7 mouse cellular contexts compared by ENCODE assay signal in the genomic region with DNA sequence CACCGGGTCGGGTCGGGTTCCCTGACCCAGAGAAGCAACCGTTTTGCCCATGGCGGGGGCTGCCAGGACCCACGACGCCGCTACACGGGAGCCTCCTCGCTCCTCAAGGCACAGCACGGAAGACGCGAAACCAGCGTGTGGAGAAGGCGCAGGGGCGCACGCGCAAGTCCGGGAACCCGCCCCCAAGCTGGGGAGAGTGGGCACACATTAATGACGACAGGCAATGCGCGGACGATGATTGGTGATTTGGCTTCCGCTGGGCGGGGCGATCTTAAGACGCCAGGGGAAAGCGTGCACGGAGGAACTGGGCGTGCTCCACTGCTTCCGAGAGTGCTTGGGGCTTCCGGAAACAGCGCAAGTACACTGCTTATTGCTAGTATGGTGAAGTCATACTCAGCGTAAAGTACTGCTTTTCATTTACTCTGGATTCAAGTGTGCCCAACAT. TPM values are rescaled to one million over a fixed set of nuclear protein-coding genes. Genes with fewer than 3 reads are reported as not detected.
DNase-seq lines count a peak whose midpoint lies in the region; ATAC-seq lines count a peak whose summit lies in the region.

Gene Ddx10, minus strand, starts transcription at position 101 of the 445 bp plus-strand sequence.

- peak within 1 kb of the TSS; percentile 71 for H3K9ac ChIP-seq in intestine, embryonic 15.5 days

- WGBS in intestine, embryonic 15.5 days = under 1% methylated on average over 35 of the region's 35 CpGs
- under 1% methylated on average over 35 of the region's 35 CpGs for WGBS in midbrain, embryonic 10.5 days

- no peaks in the 10 kb centered on the region for H3K9me3 ChIP-seq in intestine, embryonic 15.5 days
- H3K9me3 ChIP-seq in midbrain, embryonic 10.5 days (replicated peaks) = no peaks in the 10 kb centered on the region

- H3K27me3 ChIP-seq in intestine, embryonic 15.5 days (replicated peaks) = no peaks in the 10 kb centered on the region
- H3K27me3 ChIP-seq in midbrain, embryonic 10.5 days (ENCODE audit: low read depth, poor library complexity, severe bottlenecking) = no peaks in the 10 kb centered on the region

- 0 out of 2 replicates have a peak within 1 kb of the TSS, but pooled peaks have one; percentile 6 for H3K27ac ChIP-seq in intestine, embryonic 15.5 days
- peak within 1 kb of the TSS; percentile 73 for H3K27ac ChIP-seq in midbrain, embryonic 10.5 days (replicated peaks)

- DNase-seq in adrenal gland, adult 2 months = peak; percentile 98
- DNase-seq in embryo, embryonic 11.5 days (ENCODE audit: low read depth, low spot score) = peak; percentile 98
- peak; percentile 94 to 98 for DNase-seq in gastrocnemius, postnatal 36 days
- DNase-seq in left cerebral cortex, postnatal 25 days (ENCODE audit: low spot score in 2 of 2) = peak; percentile 98 to 99
- peak; percentile 96 for DNase-seq in midbrain, embryonic 10.5 days (ENCODE audit: low spot score)
- DNase-seq in right cerebral cortex, postnatal 4 days = peak; percentile 95

- intact Hi-C loops in gastrocnemius, postnatal 36 days (cut with DNase I) = no loop called here
- intact Hi-C loops in left cerebral cortex, postnatal 25 days (cut with DNase I) = loop anchor here (5.0 kb wide), 1 partner anchor 289 kb away; the partner anchor contains the start of genes Atm and Npat

- H3K4me3 ChIP-seq in intestine, embryonic 15.5 days (replicated peaks) = peak within 1 kb of the TSS; percentile 90
- peak within 1 kb of the TSS; percentile 88 for H3K4me3 ChIP-seq in midbrain, embryonic 10.5 days

- ATAC-seq in intestine, embryonic 15.5 days = peak; percentile 100

- peak within 1 kb of the TSS; percentile 86 for H3K4me2 ChIP-seq in intestine, embryonic 15.5 days (replicated peaks)

- H3K36me3 ChIP-seq in intestine, embryonic 15.5 days = no peaks in the 10 kb centered on the region
- H3K36me3 ChIP-seq in midbrain, embryonic 10.5 days = no peaks in the 10 kb centered on the region

- peaks cover 7% of the 10 kb centered on the region; the same call in 1 of the 2 replicates for H3K4me1 ChIP-seq in intestine, embryonic 15.5 days (replicated peaks)
- peaks cover 19% of the 10 kb centered on the region for H3K4me1 ChIP-seq in midbrain, embryonic 10.5 days

RNA-seq across cellular contexts. Expression of gene Ddx10, which starts in this region (rescaled TPM):
- 10 to 100 TPM; 17.5 to 19.7 TPM for total RNA-seq in adrenal gland, adult 2 months (2021)
- polyA plus RNA-seq in adrenal gland, adult 2 months (2012; rRNA removed) = 0.16 and 0.18 TPM in 2 replicates
- total RNA-seq in gastrocnemius, postnatal 36 days (2021) = 10 to 100 TPM in 1 of 2 experiments, 1 to 10 TPM in 1; 7.7 to 10.6 TPM
- polyA plus RNA-seq in intestine, embryonic 15.5 days (2015; fragmentation: Nextera tagmentation; extraction: Ambion mirVana) = 24.4 and 29.7 TPM in 2 replicates
- total RNA-seq in left cerebral cortex, postnatal 25 days (2021) = 10 to 100 TPM; 21.7 to 22.1 TPM
- 28.0 and 30.4 TPM in 2 replicates for polyA plus RNA-seq in midbrain, embryonic 10.5 days (2016; fragmentation: Nextera tagmentation; extraction: Ambion mirVana)

Comparison
In these comparisons a context has a peak if more than half of its experiments do, and no peak if none do; other contexts are left out.
1. Peak in every context shown above with its lines: DNase-seq, ATAC-seq, H3K4me3 ChIP-seq and H3K27ac ChIP-seq.
2. RNA of gene Ddx10 (polyA plus RNA-seq): 28.0 to 30.4 TPM in midbrain, embryonic 10.5 days and 24.4 to 29.7 TPM in intestine, embryonic 15.5 days; 0.16 to 0.18 TPM in adrenal gland, adult 2 months; every median in the first group is over 10 times any median in the second.